Mouse (Mus musculus): Measurements from ENCODE around the gene Pde5a. TPM values are rescaled to one million over a fixed set of nuclear protein-coding genes. Genes with fewer than 3 reads are reported as not detected.

The Pde5a gene
- total RNA-seq, 2 experiments from 2014 or later, result 5.0 to 6.2 TPM

DNA sequence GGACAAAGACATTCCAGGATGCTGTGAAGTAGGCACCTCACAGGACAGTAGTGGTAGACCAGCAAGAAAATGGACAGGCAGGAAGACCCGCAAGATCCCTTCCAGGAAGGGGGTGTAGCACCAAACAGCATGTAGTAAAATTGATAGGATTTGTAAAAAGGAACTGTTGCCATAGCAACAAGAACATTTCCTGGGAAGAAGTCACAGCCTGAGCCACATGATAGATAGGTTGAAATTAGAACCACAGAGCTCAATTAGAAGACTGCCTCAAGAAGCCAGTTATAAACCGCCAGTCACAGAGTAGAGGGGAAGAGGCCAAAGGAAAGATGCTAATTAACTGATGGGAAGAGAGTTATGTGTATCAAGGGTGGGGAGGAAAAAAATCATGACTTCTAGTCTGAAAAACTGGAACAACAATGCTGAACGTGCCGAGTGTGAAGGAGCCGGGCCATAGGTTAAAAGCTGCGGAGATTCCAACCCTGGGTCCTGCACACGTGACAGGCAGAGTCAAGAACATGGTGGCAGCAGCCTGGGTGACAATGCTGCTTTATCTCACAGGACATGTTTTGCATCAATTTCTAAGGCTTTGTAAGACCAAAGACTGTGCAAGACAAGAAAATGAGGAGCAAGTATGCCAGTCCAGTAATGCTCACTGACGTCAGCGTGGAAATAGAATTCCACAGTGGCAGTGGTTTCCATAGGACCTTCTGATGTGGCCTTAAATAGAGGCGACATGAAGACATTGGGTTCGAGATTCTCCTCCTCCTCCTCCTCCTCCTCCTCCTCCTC, 99.7 kb downstream of the Pde5a start:
- no peak for DNase-seq (ENCODE audit: low spot score)
- intact Hi-C loops (cut with DNase I), result no loop called here

DNA sequence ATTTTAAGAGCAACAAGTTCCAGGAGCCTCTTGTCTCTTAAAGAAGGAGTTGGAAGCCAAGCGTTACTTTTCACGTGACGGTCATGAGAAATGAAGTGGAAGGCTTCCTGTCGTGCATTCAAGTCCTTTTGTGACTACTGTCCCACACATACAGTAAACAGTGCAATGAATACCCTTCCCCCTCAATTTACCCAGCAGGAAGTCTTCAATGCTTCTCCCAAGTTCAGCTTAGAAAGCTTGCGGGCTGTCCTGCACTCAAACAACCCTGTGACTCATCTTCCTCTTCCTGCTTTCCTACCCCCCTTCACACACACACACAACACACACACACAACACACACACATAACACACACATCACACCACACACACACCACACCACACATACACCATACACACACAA, 105.8 kb downstream of the Pde5a start:
- no peak for DNase-seq (ENCODE audit: low spot score)
- intact Hi-C loops (cut with DNase I), result no loop called here

DNA sequence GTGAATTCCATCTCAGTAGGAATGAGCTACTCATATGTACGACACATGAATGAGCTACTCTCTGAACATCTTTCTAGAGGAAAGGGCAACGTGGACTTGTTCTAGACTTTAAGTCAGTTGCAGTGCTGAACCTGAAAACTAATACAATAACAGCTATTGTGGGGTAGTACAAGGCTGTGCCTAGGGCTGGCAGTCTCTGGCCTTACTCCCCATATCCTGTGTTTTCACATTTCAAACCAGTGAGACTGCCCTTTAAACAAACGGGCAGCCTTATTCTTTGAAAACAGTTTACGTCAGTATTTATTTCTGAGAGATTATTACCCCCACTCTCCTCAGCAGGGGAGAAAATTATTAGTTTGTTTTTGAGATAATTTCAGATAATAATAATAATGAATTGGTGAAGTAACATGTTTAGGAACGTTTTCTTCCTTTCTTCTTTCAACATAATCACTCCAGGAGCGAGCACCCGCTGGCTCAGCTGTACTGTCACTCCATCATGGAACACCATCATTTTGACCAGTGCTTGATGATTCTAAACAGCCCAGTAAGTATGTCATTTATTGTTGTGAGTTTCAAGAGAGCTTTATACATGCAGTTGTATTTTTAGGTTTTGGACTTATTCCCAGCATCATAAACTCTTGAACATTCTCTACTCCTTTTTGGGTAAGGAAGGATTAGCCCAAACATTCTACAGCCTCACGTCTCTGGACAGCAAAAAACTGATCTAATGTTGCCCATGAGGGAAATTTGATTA, 106.5 kb downstream of the Pde5a start:
- intact Hi-C loops (cut with DNase I), result no loop called here
- no peak for DNase-seq (ENCODE audit: low spot score)

DNA sequence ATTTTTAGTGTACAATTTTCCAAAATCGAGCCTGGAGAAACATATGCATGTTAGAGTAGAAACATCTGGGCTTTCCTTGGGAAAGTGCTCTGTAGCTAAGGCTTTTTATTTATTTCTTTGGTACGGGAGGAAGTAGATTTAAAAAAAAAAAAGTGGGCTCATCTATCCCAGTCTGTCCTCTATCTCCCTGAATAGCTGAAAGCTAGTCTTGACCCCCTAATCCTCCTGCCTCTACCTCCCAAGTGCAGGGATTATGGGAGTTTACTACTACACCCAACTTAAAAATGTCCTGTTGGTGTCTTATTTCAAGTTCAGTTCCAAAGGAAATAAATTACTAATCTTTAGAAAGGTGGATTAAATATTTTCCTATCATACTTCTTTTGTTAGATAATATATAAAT, 108.9 kb downstream of the Pde5a start:
- no peak for DNase-seq (ENCODE audit: low spot score)
- intact Hi-C loops (cut with DNase I), result no loop called here

DNA sequence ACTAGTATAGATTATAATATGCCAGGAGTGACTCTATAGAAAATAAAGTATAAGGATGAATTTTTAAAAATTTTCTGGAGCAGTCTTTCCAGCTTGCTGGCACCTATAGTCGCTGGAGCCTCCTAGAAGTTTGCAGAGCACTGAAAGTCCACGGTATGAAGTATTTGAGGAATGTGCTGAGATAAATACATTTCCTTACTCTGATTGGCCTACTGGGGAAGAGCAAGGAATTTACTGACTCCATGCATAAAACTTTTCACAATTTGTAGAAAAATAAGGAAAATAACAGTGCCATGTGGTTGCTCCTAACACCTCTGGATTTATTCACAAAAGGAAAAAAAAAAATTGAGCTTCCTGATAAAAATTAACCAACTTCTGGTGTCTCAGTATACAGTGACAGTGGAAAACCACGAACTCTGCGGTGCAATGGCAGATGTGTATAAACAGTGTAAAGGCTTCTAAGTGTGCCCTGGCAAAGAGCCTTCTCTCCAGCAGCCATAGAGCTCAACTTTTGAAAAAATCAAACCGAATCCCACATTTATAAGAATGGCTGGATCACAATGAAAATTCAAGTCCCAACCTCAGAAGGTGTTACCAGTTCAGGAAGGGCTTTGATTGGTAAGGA, 119.8 kb downstream of the Pde5a start:
- DNase-seq (ENCODE audit: low spot score), result no peak

DNA sequence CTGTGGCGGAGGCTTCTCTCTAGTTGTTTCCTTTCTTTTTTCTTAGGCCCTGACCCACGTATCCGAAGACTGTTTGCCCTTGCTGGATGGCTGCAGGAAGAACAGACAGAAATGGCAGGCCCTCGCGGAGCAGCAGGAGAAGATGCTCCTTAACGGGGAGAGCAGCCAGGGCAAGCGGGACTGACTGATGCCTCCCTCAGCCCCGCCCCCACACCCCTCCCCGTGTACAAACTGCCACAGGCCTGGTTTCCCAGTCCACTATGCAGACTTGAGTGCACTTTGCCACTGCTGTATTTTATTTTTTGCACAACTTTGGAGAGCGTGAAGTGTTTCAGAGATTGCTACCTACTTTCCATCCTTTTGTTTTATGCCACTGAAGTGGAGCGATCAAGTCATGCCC, 126.4 kb downstream of the Pde5a start:
- intact Hi-C loops (cut with DNase I), result no loop called here
- DNase-seq (ENCODE audit: low spot score), result no peak

More for the DNA sequence above, 119.8 kb downstream of the Pde5a start:
- intact Hi-C loops (cut with DNase I), result no loop called here

DNA sequence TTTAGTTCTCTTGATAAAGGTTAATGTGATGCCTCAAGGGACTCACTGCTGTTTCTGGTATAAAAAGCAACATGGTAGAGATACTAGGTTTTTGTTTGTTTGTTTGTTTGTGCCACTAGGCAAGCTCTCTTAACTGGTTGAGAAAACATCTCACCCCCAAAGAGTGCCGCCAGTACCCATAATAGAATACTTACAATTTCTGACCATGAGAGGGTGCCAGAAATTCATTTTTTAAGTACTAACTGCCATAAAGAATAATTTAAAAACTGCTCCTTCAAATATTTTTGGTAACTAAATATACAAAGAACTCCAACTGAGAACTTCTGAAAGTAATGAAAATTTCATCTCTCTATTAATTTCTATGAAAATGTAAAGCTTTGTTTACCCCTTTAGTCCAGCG, 131.1 kb downstream of the Pde5a start:
- intact Hi-C loops (cut with DNase I), result no loop called here
- no peak for DNase-seq (ENCODE audit: low spot score)

DNA sequence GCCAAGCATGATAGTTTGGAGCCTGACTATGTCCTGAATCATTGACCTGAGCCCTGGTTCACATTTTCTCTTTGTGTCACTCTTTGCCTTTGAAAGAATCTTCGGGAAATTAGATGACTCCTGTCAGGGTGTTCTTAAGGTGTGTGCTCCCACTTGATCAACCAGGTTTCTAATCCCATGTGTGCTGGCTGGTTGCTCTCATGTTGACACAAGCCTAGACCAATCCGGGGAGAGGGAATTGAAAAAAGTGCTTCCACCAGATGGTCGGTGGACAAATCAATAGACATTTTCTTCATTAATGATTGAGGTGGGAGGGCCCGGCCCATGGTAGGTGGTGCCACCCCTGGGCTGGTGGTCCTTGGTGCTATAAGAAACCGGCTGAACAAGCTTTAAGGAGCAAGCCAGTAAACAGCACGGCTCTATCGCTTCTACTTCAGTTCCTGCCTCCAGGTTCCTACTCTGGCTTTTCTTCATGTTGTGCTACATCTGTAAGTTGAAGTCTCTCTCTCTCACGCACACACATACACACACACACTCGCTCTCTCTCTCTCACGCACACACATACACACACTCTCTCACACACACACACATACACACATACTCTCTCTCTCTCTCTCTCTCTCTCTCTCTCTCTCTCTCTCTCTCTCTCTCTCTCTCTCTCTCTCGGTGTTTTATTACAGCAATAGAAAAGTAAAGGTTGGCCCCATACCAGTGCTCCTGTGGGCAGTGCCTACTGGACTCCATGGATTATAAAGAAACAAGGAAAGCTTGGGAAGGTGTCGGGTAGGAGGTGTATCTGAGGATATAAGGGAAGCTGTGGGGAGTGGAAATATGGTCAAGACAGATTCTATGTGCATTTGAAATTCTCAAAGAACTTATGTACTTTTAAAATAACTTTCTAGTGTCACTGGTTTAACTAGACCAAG, 132.1 kb downstream of the Pde5a start:
- DNase-seq (ENCODE audit: low spot score), result no peak
- intact Hi-C loops (cut with DNase I), result no loop called here

DNA sequence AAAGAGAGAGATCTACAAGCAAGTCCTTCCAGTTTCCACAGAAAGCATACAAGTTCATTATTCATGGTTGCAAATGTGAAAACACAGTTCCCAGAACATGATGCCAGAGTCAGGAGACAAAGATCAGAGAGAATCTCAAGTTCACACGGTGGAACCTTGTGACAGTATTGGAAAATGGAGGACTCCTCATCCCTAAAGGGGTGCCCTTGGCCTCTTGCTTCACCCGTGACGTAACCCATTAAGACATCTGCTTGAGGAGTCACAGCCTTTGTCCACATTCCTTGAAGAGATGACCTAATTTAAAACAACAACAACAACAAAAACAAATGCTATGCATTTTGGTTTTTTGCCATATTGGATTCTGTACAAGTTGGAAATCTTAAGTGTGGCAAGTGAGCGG, 136.3 kb downstream of the Pde5a start:
- intact Hi-C loops (cut with DNase I), result no loop called here
- DNase-seq (ENCODE audit: low spot score), result no peak

DNA sequence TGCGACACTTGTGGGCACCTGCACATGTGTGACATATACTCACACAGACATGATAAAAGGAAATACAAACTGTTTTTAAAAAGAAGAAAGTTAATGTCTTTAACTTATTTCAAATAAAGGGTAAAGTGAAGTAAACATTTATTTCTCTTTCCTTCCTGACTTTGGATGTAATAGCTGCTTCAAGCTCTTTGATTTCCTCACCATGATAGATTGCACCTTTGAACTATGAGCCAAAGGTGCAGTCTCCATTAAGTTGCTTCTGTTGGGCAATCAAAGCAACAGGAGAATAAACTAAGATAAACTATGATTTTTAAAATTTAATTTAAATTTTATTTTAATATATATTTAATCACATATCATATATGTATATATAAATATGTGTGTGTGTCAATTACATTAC, 139.5 kb downstream of the Pde5a start:
- DNase-seq (ENCODE audit: low spot score), result no peak
- intact Hi-C loops (cut with DNase I), result no loop called here

DNA sequence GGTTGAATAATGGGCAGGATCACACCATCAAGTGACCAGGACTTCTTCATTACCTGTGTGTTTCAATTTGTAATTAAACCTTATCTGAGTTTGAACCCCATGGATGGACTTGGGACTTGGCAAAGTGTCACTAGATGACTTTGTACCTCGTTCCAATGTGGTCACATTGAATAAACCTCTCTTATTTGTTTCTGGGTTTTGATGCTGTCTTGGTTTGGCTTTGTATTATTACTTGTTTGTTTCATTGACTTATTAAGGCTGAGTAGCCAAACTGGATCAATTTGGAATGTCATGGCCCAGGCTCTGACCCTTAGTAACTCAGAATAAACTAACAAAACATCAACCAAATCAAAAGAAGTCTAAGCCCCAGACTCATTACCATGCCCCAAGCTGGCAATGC, 142.8 kb downstream of the Pde5a start:
- DNase-seq (ENCODE audit: low spot score), result no peak
- intact Hi-C loops (cut with DNase I), result no loop called here

DNA sequence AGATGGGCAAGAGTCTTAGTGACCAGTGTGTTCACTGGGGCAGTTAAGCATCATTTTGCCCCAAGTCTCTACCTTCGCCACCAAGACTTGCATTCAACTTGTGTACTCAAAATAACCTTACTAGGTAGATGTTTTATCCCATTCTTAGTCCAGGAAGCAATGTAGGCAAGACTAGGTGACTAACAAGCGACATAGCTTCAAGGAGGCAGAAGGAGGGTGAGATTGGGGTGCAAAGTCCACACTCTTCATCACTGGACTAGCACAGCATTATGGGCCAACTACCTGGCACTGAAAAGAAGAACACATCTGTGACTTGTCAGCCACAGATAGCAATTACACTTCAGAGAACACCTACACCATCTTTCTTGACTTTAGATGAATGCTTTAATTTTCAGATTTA, 148.1 kb downstream of the Pde5a start:
- no peak for DNase-seq (ENCODE audit: low spot score)
- intact Hi-C loops (cut with DNase I), result no loop called here

DNA sequence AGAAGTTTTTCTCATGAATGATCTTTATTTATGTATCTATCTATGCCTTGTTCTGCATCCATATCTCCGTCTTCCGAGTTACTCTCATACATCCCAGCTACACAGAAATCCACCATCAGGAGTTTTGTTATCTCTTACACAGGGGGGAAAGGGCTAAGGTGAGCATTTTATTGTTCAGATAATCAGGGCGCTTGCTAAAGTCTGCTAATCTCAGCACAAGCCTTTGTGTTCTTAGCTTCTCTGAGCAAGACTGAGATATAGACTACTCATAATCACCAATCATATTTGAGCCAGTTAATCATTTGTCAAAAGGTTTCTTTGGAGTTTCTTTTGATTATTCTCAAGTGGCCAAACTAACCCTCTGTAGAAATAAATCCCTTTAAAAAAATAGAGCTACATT, 148.8 kb downstream of the Pde5a start:
- DNase-seq (ENCODE audit: low spot score), result no peak
- intact Hi-C loops (cut with DNase I), result no loop called here

DNA sequence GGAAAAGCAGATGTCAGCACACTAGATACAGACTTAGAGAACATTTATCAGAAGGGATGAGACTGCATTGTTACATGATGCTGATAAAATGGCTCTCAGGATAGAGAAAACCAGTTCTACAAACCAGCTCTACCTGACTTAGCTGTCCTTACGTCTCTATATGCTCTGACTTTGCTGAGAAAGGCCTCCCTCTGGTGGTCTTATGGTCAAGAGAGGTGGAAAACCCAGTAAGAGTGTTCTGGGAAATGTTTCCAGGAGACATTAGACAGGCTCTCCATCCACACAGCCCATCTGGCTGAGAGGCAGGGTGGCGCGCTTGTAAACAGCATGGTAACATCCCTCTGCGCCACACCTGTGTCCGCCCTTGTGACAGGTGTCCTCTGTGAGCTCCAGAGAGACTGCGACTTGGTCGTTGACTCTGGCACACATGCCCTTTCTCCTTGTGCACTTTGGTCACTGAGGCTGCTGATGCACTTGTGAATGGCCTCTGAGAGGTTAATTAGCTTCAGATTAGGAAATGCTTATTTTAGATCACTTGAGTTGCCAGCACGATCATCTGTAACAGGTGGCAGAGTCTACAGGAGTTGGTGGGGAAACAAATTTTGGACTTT, 150.1 kb downstream of the Pde5a start:
- intact Hi-C loops (cut with DNase I), result no loop called here

DNA sequence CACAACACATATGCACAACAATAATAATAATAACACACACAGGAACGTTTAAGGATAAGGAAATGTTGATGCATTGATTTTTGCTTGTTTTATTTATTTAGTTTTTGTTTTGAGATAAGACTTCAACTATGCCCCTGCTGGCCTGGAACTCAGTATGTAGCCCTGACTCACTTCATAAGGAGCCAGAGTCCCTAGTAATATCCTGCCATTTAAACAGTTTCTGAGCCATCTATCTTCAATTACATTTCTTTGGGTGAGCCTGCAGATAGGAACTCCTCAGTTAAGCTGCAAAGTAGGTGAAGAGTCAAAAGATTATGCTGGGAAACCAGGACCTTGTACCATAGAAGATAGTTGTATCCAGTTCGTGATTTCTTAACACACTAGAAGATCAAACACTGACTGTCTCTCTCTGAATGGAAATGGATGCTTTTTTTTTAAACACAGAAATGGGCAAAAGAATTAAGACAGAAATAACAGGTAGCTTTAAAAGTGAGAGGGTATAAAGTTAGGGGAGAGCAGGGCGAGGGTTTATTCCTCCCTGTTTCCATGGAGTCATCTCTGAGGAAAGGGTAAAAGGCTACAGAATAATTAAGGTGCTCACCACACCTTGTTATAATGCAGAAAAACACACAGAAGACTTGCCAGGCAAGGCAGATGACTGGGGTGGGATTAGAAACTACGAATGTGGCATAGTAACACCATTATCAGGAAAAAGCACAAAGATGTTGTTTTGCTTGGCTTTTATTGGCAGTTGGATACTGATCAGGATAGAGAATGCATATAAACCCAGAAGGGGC, 159.0 kb downstream of the Pde5a start:
- DNase-seq (ENCODE audit: low spot score), result no peak
- intact Hi-C loops (cut with DNase I), result no loop called here

More for the DNA sequence above, 150.1 kb downstream of the Pde5a start:
- no peak for DNase-seq (ENCODE audit: low spot score)

DNA sequence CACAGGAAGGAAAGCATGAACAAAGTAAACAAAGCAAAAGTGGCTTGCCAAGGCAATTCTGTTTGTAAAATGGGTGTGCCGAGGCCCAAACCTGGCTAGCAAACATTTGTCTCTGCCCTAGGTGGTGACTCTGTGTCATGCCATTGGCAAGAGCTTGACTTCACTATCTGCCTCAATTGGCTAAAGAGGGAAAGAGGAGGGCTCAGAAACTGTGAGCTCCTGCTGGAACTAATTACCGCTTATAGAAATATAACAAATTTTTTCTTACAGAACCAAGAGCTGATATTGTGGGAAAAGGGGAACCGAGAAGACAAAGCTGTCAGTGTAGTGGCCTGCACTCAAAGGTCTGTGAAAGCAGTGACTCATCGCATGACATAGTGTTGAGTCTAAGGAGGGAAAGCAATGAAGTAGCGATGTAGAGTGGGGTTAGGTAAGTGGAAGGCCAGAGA, 159.6 kb downstream of the Pde5a start:
- DNase-seq (ENCODE audit: low spot score), result no peak
- intact Hi-C loops (cut with DNase I), result no loop called here

DNA sequence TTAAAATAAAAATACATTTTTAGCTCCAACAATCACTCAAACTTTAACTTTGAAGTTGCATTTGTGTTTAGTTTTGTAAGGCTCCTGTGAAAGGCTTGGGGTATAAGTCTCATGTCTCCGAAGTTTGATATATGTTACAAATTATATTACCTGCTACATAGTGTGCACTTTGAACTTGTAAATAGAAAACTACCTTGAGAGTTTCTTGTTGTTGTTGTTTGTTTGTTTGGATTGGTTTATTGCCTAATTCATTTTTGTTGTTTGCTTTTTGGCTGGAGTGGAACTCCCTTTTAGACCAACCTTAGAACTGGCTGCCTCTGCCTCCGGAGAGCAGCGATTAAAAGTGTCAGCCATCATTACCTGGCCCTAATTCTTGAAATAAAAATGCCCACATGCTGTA, 166.0 kb downstream of the Pde5a start, which contains the start of gene Fabp2:
TSS of gene Fabp2 (plus strand) at position 301 of the 400 bp plus-strand sequence.
- no peak for DNase-seq (ENCODE audit: low spot score)
- intact Hi-C loops (cut with DNase I), result no loop called here

DNA sequence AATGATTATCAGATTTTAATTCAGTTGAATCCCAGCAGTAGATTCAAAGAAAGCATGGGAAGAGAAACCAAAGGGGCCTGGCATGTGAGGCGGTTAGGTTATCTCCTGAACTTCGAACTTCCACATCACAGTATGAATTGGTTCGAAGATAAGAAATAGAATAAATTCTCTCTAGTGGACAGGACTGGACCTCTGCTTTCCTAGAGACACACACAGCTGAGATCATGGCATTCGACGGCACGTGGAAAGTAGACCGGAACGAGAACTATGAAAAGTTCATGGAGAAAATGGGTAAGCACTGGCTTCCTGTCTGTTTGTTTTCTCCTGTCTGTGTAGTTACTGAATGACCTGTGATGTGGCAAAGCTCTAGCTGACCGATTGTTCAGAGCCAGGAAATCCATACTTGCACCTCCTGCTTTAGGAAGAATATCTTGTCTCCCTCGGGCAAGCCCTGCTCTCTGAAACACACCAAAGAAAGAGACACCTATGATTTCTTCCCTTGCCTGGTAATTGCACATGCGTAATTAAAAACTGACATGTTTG, 166.5 kb downstream of the Pde5a start:
- DNase-seq (ENCODE audit: low spot score), result no peak
- intact Hi-C loops (cut with DNase I), result no loop called here
